Mouse (Mus musculus) limb, embryonic 12.5 days (tissue): ENCODE results near the gene Srsf7. TPM values are rescaled to one million over a fixed set of nuclear protein-coding genes. Genes with fewer than 3 reads are reported as not detected.

ENCODE experiments used
- ATAC-seq: fragments of 200-750 bp; cut with Nextera tagmentation; 2 replicates; pipeline ENCODE4 v1.8.0; 2017; ENCODE audit warnings: low read depth, moderate TSS enrichment; ENCODE audit not compliant: insufficient number of reproducible peaks, insufficient read depth, low FRiP score, low TSS enrichment
- H3K27ac ChIP-seq: fragments of 300-500 bp; sonication (generic); 2 replicates; pipeline ENCODE4 v1.5.1; 2016; ENCODE audit warnings: mild to moderate bottlenecking, moderate library complexity
- H3K27me3 ChIP-seq: fragments of 300-500 bp; sonication (generic); 2 replicates; pipeline ENCODE4 v1.6.1; 2016; ENCODE audit warnings: mild to moderate bottlenecking, moderate library complexity
- H3K36me3 ChIP-seq: fragments of 300-500 bp; sonication (generic); 2 replicates; pipeline ENCODE4 v1.6.1; 2016; ENCODE audit warnings: mild to moderate bottlenecking, moderate library complexity
- H3K4me1 ChIP-seq: fragments of 300-500 bp; sonication (generic); replicated peaks from 2 replicates; pipeline ENCODE4 v1.6.1; 2016
- H3K4me2 ChIP-seq: fragments of 300-500 bp; sonication (generic); 2 replicates; pipeline ENCODE4 v1.6.1; 2016; ENCODE audit warnings: mild to moderate bottlenecking, moderate library complexity
- H3K4me3 ChIP-seq: fragments of 300-500 bp; sonication (generic); replicated peaks from 2 replicates; pipeline ENCODE4 v1.5.1; 2016; ENCODE audit warnings: mild to moderate bottlenecking
- H3K9ac ChIP-seq: fragments of 300-500 bp; sonication (generic); replicated peaks from 2 replicates; pipeline ENCODE4 v1.6.1; 2016; ENCODE audit warnings: mild to moderate bottlenecking, moderate library complexity
- H3K9me3 ChIP-seq: fragments of 300-500 bp; sonication (generic); 2 replicates; pipeline ENCODE4 v1.6.1; 2016; ENCODE audit warnings: mild to moderate bottlenecking, moderate library complexity
- WGBS: fragments of 180-500 bp; shearing (Covaris S2); methylation state at CpG from one replicate; pipeline ENCODE4 v1.1.7; 2016; 5-methylcytosine and 5-hydroxymethylcytosine counted together
- polyA plus RNA-seq: library from polyadenylated mRNA; unstranded; fragments of >200 nt; fragmentation: Nextera tagmentation; extraction: Ambion mirVana; gene quantifications from 2 replicates; pipeline ENCODE4 v1.2.1, GENCODE M21; 2016

The Srsf7 gene
- polyA plus RNA-seq, 1 experiment from 2014 or later, result 852 TPM

DNA sequence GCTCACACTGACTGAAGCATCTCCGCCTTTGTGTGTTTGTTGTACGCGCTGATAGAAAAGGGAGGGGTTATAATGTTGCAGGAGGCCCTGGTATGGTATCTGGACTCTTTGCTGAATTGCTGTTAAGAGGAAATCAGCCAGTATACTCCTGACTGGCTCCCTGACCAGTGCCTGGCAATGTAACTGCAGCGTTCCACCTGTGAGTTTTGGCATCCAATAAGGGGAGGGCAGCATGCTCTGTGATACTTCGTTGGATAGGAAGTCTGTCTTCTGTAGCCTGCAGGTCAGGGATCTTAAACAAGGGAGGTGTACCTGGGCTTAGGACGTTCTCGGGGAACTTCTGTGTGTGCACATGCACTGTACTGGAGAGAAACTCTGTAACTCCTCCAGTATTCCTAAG, 36.2 kb downstream of the Srsf7 start:
- 86% methylated on average over 7 of the region's 7 CpGs for WGBS
- no peak overlapping the region for H3K27ac ChIP-seq
- H3K4me2 ChIP-seq, result no peak overlapping the region
- H3K4me1 ChIP-seq, result peaks cover 29% of the 10 kb centered on the region
- no peak overlapping the region for H3K4me3 ChIP-seq
- no peaks in the 10 kb centered on the region for H3K36me3 ChIP-seq
- ATAC-seq, result no peak
- no peaks in the 10 kb centered on the region for H3K27me3 ChIP-seq
- no peak overlapping the region for H3K9ac ChIP-seq
- no peaks in the 10 kb centered on the region for H3K9me3 ChIP-seq

DNA sequence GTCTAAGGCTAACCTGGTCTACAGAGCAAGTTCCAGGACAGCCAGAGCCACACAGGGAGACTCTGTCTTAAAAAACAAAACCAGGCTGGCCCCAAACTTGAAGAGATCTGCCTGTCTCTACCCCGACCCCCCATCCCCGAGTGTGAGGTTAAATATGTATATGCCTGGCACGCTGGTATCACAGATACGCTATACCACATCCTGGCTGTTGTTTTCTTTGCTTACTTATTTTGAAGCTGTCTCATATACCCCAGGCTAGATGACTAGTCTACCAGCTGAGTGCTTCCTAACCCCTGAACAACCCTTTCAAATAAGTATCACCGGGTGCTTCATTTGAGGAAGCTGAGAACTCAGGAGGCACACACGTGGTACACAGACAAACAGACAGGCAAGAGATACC, 37.3 kb downstream of the Srsf7 start:
- Histone ChIP-seq H3K4me2 (no peak overlapping the region), H3K27me3 (no peaks in the 10 kb centered on the region), H3K4me3 (no peak overlapping the region), H3K9me3 (no peaks in the 10 kb centered on the region), H3K9ac (no peak overlapping the region), H3K27ac (no peak overlapping the region), H3K36me3 (no peaks in the 10 kb centered on the region), H3K4me1 (peaks cover 27% of the 10 kb centered on the region)
- 90% methylated on average over 6 of the region's 6 CpGs for WGBS
- no peak for ATAC-seq

DNA sequence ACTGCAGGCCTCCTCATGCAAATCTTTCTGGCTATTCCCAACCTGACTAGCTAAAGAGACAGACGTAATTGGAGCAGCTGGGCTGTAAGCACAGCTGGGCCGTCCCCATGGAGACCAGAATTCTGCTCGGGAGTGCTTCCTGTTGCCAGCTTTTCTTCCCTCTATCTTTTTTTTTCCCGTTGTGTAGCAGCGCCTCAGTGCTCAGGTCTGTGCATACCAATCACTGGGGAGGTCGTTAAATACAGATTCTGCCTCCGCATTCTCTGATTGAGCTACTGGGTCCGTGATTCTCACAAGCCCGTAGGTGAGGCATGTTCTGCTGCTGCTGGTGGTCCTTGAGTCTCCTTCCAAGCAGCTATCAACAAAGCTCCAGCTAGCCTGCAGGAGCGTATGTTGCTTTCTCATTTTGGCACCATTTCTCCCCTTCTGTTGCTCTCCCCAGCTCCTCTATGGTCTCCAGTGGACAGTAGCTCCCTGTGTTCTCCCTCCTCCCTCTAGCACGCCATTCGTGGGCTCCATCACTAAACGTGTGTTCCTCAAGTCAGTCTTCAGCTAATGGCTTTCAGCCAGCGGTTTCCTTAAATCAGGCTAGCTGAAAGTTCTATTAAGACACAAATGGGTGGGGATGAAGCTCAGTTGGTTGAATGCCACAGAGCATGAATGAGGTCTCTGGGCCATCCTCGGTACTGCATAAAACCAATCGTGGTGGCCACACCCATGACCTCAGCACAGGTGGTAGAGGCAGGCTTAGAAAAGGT, 38.5 kb downstream of the Srsf7 start:
- no peaks in the 10 kb centered on the region for H3K9me3 ChIP-seq
- H3K9ac ChIP-seq, result no peak overlapping the region; the same call in 1 of the 2 replicates
- 22% methylated on average over 16 of the region's 16 CpGs for WGBS
- H3K4me2 ChIP-seq, result peak overlapping the region; percentile 47
- H3K4me1 ChIP-seq, result peaks cover 23% of the 10 kb centered on the region
- ATAC-seq, result peak; percentile 64; the same call in 1 of the 2 replicates
- no peaks in the 10 kb centered on the region for H3K36me3 ChIP-seq
- H3K4me3 ChIP-seq, result peak overlapping the region; percentile 16
- no peaks in the 10 kb centered on the region for H3K27me3 ChIP-seq
- H3K27ac ChIP-seq, result peak overlapping the region; percentile 70; the same call in 1 of the 2 replicates

DNA sequence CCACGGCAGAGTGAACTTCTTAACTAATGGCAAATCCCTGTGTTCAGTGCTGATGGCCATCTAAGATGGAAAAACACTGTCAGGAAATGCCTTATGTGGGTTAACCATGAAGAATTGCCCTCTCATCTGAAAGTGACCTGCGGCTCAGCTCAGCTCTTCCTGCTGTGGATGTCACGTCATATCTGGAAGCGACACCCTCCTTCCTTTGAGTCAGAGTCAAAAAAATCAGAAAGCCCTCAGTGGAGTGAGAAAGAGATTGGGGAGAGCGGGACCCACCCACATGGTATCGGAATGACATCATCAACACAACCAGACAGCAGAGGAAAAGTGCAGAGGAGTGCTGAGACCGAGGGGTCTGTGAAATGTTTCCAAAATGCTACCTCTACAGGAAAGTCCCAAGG, 39.3 kb downstream of the Srsf7 start:
- no peaks in the 10 kb centered on the region for H3K36me3 ChIP-seq
- WGBS, result 66% methylated on average over 7 of the region's 7 CpGs
- ATAC-seq, result 0 out of 2 replicates have a peak, but pooled peaks have one; percentile 38
- no peak overlapping the region for H3K9ac ChIP-seq
- H3K4me1 ChIP-seq, result peaks cover 22% of the 10 kb centered on the region
- H3K4me2 ChIP-seq, result peak overlapping the region; percentile 47
- H3K9me3 ChIP-seq, result no peaks in the 10 kb centered on the region
- H3K27ac ChIP-seq, result peak overlapping the region; percentile 35; the same call in 1 of the 2 replicates
- H3K4me3 ChIP-seq, result no peak overlapping the region
- H3K27me3 ChIP-seq, result no peaks in the 10 kb centered on the region

DNA sequence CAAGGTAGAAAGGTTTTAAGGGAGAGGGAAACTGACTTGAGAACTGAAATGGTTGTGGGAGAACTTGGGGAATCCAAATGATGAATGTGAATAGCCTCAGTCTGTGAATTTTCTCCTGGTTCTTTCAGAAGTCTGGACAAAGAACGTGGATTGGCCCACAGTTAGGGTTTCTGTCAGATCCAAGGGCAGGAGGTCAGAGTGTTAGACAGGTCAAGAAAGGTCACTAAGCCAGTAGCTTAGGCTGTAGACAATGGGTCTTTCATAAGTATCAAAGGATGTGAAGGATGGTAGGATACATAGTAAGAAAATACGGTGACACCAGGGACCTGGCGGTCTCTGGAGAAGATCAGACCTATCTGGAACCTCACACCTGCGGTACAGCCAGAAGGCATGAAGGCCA, 39.7 kb downstream of the Srsf7 start:
- Histone ChIP-seq H3K4me1 (peaks cover 22% of the 10 kb centered on the region), H3K27me3 (no peaks in the 10 kb centered on the region), H3K4me2 (no peak overlapping the region), H3K36me3 (no peaks in the 10 kb centered on the region), H3K27ac (peak overlapping the region; percentile 35; the same call in 1 of the 2 replicates), H3K9ac (no peak overlapping the region), H3K4me3 (no peak overlapping the region), H3K9me3 (no peaks in the 10 kb centered on the region)
- 80% methylated on average over 4 of the region's 4 CpGs for WGBS
- no peak for ATAC-seq

DNA sequence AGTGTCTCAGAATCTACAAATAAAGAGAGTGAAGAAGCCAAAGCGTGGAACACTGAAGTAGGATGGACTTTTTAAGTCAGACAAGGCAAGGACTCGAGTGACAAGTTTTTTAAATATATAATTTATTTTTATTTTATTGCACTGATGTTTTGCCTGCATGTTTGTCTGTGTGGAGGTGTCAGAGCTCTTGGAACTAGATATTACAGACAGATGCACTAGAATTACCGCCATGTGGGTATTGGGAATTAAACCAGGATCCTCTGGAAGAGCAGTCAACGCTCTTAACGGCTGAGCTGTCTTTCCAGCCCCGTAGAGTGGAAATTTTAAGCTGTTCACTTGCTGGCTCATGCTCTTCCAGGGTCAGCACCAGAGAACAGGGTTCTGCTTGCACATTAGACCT, 40.8 kb downstream of the Srsf7 start:
- Histone ChIP-seq H3K4me2 (no peak overlapping the region), H3K36me3 (no peaks in the 10 kb centered on the region), H3K9me3 (no peaks in the 10 kb centered on the region), H3K27ac (no peak overlapping the region), H3K27me3 (no peaks in the 10 kb centered on the region), H3K9ac (no peak overlapping the region), H3K4me3 (no peak overlapping the region), H3K4me1 (peaks cover 22% of the 10 kb centered on the region)
- no peak for ATAC-seq
- 88% methylated on average over 6 of the region's 6 CpGs for WGBS

DNA sequence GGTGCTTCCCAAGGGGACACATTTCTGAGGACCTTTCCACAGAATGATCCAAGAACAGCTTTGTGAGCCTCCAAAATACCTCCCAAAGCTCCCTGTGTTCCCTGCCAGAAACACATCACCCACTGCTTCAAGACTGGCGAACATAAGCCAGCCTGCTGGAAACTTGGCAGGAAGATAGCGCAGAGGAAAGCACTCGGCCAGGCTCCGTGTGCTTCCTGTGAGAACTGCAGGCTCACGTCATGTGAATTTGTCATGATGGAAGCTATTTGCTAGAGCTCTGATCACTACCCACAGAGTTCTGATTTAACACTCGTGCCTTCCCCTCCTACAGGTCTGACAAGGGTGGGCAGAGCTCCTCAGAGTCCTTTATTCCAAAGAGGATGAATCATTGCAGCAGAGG, 41.4 kb downstream of the Srsf7 start:
- no peak overlapping the region for H3K27ac ChIP-seq

DNA sequence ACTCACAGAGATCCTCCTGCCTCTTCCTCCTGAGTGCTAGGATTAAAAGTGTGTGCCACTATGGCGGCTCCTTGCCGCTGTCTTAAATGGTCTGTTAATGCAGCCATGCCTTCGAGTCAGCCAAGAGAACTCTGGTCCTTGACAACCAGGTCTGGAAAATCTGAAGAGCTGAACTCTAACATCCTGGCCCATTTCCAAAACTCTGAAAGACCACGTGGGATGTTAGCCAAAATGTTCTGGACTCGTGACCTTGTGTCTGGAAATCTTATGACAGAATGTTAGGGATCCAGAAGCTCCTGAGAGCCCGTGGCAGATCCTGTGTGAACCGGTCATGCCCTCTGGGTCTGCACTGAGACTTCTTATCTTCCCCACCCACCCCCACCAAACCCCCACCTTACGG, 43.1 kb downstream of the Srsf7 start:
- Histone ChIP-seq H3K4me3 (no peak overlapping the region), H3K4me1 (peaks cover 18% of the 10 kb centered on the region), H3K27ac (no peak overlapping the region), H3K4me2 (no peak overlapping the region), H3K9me3 (no peaks in the 10 kb centered on the region), H3K27me3 (no peaks in the 10 kb centered on the region), H3K36me3 (no peaks in the 10 kb centered on the region), H3K9ac (no peak overlapping the region)
- no peak for ATAC-seq
- WGBS, result 86% methylated on average over 8 of the region's 8 CpGs

More for the DNA sequence above, 41.4 kb downstream of the Srsf7 start:
- no peaks in the 10 kb centered on the region for H3K9me3 ChIP-seq
- no peaks in the 10 kb centered on the region for H3K27me3 ChIP-seq
- H3K4me3 ChIP-seq, result no peak overlapping the region
- no peak overlapping the region for H3K4me2 ChIP-seq
- H3K4me1 ChIP-seq, result peaks cover 22% of the 10 kb centered on the region
- H3K9ac ChIP-seq, result no peak overlapping the region
- 77% methylated on average over 6 of the region's 6 CpGs for WGBS
- no peaks in the 10 kb centered on the region for H3K36me3 ChIP-seq
- ATAC-seq, result no peak

DNA sequence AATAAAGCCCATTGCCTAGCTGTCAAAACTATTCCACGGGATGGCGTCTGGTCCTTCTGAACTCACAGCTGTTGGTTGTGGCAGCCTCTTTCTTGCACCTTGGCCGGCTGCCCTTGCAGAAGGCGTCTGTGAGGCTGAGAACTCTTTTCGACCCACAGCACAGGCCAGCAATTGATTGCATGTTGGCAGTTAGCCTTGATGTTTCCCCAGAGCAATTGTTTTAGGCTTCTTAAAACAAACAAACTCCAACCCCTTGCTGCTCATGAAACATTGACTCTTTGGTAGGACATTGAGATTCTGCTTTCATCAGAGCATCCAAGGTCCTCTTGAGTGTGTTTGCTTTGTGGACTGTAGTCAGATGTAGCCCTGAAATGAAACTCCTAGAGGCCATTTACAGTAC, 46.7 kb downstream of the Srsf7 start:
- Histone ChIP-seq H3K4me2 (no peak overlapping the region), H3K36me3 (no peaks in the 10 kb centered on the region), H3K27me3 (no peaks in the 10 kb centered on the region), H3K4me3 (no peak overlapping the region), H3K27ac (no peak overlapping the region), H3K9me3 (no peaks in the 10 kb centered on the region), H3K9ac (no peak overlapping the region), H3K4me1 (no peaks in the 10 kb centered on the region)
- 64% methylated on average over 5 of the region's 5 CpGs for WGBS
- no peak for ATAC-seq

DNA sequence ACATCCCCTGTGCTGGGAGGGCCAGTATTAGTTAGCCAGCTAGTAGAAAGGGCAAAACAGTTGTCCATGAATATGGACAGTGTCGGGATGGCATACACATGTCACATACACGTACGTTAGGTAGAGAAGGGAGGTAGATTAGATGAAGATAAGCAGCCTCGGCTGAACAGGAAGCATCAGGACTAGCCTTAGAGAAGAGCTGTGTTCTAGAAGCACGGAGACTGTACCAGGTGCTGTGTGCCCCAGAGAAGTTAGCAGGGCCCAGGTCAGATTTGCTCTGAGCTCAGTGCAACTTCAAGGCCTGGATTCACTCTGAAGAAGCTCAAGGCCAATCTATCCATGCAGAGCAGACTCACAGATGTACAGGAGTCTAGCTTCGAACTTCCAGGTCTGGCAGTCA, 49.6 kb downstream of the Srsf7 start:
- no peaks in the 10 kb centered on the region for H3K36me3 ChIP-seq

DNA sequence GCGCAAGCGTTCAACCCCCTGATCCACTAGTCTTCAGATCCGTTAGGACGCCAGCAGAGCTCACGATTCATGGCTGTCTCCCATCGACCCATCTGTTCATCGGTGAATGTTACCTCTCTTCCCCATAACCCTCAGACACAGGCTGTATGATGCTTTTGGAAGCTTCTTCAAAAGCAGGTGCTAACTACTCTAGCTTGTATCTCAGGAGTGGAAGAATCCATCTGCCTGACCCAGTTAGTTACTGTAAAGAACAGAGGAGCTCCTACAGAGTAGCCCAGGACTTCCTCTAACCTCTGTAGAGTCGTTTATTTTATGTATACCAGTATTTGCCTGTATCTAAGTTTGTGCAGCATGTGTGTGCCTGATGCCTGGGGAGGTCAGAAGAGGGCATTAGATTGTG, 50.2 kb downstream of the Srsf7 start:
- no peak overlapping the region for H3K4me3 ChIP-seq
- no peaks in the 10 kb centered on the region for H3K27me3 ChIP-seq
- 89% methylated on average over 8 of the region's 8 CpGs for WGBS
- H3K27ac ChIP-seq, result no peak overlapping the region
- H3K9ac ChIP-seq, result no peak overlapping the region
- no peak overlapping the region for H3K4me2 ChIP-seq
- H3K4me1 ChIP-seq, result no peaks in the 10 kb centered on the region
- ATAC-seq, result no peak
- H3K9me3 ChIP-seq, result no peaks in the 10 kb centered on the region
- no peaks in the 10 kb centered on the region for H3K36me3 ChIP-seq

More for the DNA sequence above, 49.6 kb downstream of the Srsf7 start:
- ATAC-seq, result no peak
- Histone ChIP-seq H3K4me1 (no peaks in the 10 kb centered on the region), H3K4me3 (no peak overlapping the region), H3K9ac (no peak overlapping the region), H3K9me3 (no peaks in the 10 kb centered on the region), H3K27ac (no peak overlapping the region), H3K4me2 (no peak overlapping the region), H3K27me3 (no peaks in the 10 kb centered on the region)
- whole genome bisulfite sequencing, result 92% methylated on average over 6 of the region's 6 CpGs

DNA sequence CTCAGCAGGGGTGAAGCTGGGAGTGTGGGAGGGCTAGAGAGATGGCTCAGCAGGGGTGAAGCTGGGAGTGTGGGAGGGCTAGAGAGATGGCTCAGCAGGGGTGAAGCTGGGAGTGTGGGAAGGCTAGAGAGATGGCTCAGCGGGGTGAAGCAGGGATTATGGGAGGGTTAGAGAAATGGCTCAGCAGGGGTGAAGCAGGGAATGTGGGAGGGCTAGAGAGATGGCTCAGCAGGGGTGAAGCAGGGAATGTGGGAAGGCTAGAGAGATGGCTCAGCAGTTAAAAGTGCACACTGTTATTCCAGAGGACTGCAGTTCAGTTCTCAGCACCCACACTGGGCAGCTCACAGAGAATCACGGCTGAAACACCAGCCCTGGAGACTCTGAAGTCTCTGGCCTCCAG, 53.5 kb downstream of the Srsf7 start:
- Histone ChIP-seq H3K4me3 (no peak overlapping the region), H3K9me3 (no peaks in the 10 kb centered on the region), H3K4me1 (no peaks in the 10 kb centered on the region), H3K27me3 (no peaks in the 10 kb centered on the region), H3K9ac (no peak overlapping the region), H3K4me2 (no peak overlapping the region), H3K27ac (no peak overlapping the region), H3K36me3 (no peaks in the 10 kb centered on the region)
- 70% methylated on average over 2 of the region's 2 CpGs for whole genome bisulfite sequencing
- ATAC-seq, result no peak
